Comparison of ENCODE assay signal across 8 mouse cellular contexts in the genomic region with DNA sequence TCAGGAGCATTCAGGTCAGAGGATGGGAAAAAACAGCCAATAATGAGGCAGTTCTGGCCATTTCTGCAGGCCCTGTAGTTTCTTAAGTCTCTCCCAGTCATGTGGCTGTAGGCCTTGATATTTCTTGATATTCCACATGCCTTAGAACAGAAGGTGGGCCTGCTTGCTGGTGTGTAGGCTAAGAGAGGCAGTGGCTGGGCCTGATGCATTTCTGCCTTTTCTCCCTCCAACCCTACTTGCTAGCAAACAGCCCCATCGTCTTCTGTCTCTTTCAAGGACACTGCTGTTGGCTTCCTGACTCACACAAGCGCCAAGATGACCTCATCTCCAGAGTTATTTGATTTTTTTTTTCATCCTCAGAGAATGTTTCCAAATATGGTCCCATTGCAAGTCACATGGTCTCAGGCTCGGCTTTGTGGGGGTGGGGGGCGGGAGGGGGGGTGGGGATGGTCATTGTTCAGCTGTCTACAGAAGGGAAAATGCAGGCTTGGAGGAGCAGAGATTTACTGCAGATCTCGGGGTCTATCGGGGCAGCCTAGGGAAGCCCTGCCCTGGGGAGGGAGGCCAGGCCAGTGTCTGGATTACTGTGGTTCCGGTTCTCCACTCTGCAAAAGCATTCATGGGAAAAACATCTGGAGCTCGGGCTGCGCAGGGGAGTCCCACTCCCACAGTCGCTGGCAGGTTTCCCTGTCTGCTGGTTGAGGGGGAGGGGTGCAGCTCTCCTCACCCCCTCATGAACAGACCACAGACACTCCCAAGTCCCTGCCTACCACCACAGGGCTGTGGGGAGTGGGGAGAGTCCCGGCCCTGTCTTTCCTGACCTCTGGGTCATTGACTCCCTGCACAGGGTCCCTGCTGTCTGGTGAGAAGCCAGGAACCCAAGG. TPM values are rescaled to one million over a fixed set of nuclear protein-coding genes. Genes with fewer than 3 reads are reported as not detected.
DNase-seq lines count a peak whose midpoint lies in the region; ATAC-seq and TF ChIP-seq lines count a peak whose summit lies in the region.

No protein-coding gene starts in this region.

- WGBS in embryonic facial prominence, embryonic 15.5 days: 7% methylated on average over 11 of the region's 11 CpGs
- WGBS in heart, embryonic 14.5 days: 3% methylated on average over 11 of the region's 11 CpGs
- WGBS in kidney, postnatal 0 days: 7% methylated on average over 10 of the region's 11 CpGs

- peak; percentile 89 for ATAC-seq in embryonic facial prominence, embryonic 15.5 days (ENCODE audit: insufficient number of reproducible peaks, low FRiP score, low TSS enrichment, low read depth)
- ATAC-seq in heart, embryonic 14.5 days (ENCODE audit: insufficient number of reproducible peaks, insufficient read depth, low FRiP score, low read depth): peak; percentile 80
- peak; percentile 77 for ATAC-seq in kidney, postnatal 0 days (replicated peaks; ENCODE audit: low FRiP score, low read depth)

- no peak overlapping the region for H3K9ac ChIP-seq in embryonic facial prominence, embryonic 15.5 days
- peak overlapping the region; percentile 70 for H3K9ac ChIP-seq in heart, embryonic 14.5 days (ENCODE audit: low read length)
- H3K9ac ChIP-seq in kidney, postnatal 0 days (ENCODE audit: low read depth, low read length): no peak overlapping the region

- H3K9me3 ChIP-seq in embryonic facial prominence, embryonic 15.5 days (replicated peaks): no peaks in the 10 kb centered on the region
- H3K9me3 ChIP-seq in heart, embryonic 14.5 days (ENCODE audit: control insufficient read depth, low read length): no peaks in the 10 kb centered on the region
- no peaks in the 10 kb centered on the region for H3K9me3 ChIP-seq in kidney, postnatal 0 days (replicated peaks; ENCODE audit: low read length)

- H3K27me3 ChIP-seq in embryonic facial prominence, embryonic 15.5 days: no peaks in the 10 kb centered on the region
- no peaks in the 10 kb centered on the region for H3K27me3 ChIP-seq in heart, embryonic 14.5 days (ENCODE audit: control insufficient read depth, insufficient read depth, low read length)
- H3K27me3 ChIP-seq in kidney, postnatal 0 days (ENCODE audit: insufficient read depth, low read length): no peaks in the 10 kb centered on the region
- no peaks in the 10 kb centered on the region for H3K27me3 ChIP-seq in testis, adult 2 months (ENCODE audit: control insufficient read depth, insufficient read depth, low read length)

- H3K36me3 ChIP-seq in embryonic facial prominence, embryonic 15.5 days: no peaks in the 10 kb centered on the region
- H3K36me3 ChIP-seq in heart, embryonic 14.5 days (ENCODE audit: control insufficient read depth, insufficient read depth, low read length): no peaks in the 10 kb centered on the region
- no peaks in the 10 kb centered on the region for H3K36me3 ChIP-seq in kidney, postnatal 0 days (ENCODE audit: insufficient read depth, low read length)
- no peaks in the 10 kb centered on the region for H3K36me3 ChIP-seq in testis, adult 2 months (ENCODE audit: control insufficient read depth, insufficient read depth, low read length)

- peak overlapping the region; percentile 97 for H3K27ac ChIP-seq in embryonic facial prominence, embryonic 15.5 days (replicated peaks)
- H3K27ac ChIP-seq in heart, embryonic 14.5 days (replicated peaks in 1 of 2; ENCODE audit: control insufficient read depth in 1 of 2, insufficient read depth in 1 of 2, low read depth in 2 of 2, low read length in 2 of 2): peak overlapping the region; percentile 98 to 100
- peak overlapping the region; percentile 81 for H3K27ac ChIP-seq in kidney, postnatal 0 days
- H3K27ac ChIP-seq in testis, adult 2 months (ENCODE audit: control insufficient read depth, insufficient read depth, low read depth, low read length): peak overlapping the region; percentile 93

- peak overlapping the region; percentile 6; the same call in 1 of the 2 replicates for H3K4me2 ChIP-seq in embryonic facial prominence, embryonic 15.5 days (replicated peaks)
- peak overlapping the region; percentile 44 for H3K4me2 ChIP-seq in heart, embryonic 14.5 days (ENCODE audit: low read length)
- H3K4me2 ChIP-seq in kidney, postnatal 0 days (ENCODE audit: low read length): no peak overlapping the region

- intact Hi-C loops in left cerebral cortex, postnatal 4 days (cut with DNase I): no loop called here

- no peak for TF ChIP-seq POLR2A in testis, adult 2 months (IDR thresholded peaks at IDR 0.05; ENCODE audit: control insufficient read depth, low read depth, low read length)

- peaks cover 58% of the 10 kb centered on the region for H3K4me1 ChIP-seq in embryonic facial prominence, embryonic 15.5 days
- peaks cover 48 to 52% of the 10 kb centered on the region in 2 experiments for H3K4me1 ChIP-seq in heart, embryonic 14.5 days (ENCODE audit: control insufficient read depth in 2 of 2, insufficient read depth in 2 of 2, low read length in 2 of 2)
- peaks cover 22% of the 10 kb centered on the region for H3K4me1 ChIP-seq in kidney, postnatal 0 days (replicated peaks; ENCODE audit: insufficient read depth, low read length)
- peaks cover 4% of the 10 kb centered on the region for H3K4me1 ChIP-seq in testis, adult 2 months (ENCODE audit: control insufficient read depth, insufficient read depth, low read length)

- DNase-seq in adrenal gland, adult 18-20 months (ENCODE audit: low spot score in 2 of 2): peak; percentile 45 to 52
- peak; percentile 95 for DNase-seq in kidney, postnatal 0 days (ENCODE audit: low spot score)
- DNase-seq in lung, postnatal 4 days: peak; percentile 70 to 83
- DNase-seq in thymus, postnatal 36 days: no peak
- no peak for DNase-seq in left cerebral cortex, postnatal 4 days

- H3K4me3 ChIP-seq in embryonic facial prominence, embryonic 15.5 days (replicated peaks): no peak overlapping the region
- H3K4me3 ChIP-seq in heart, embryonic 14.5 days (ENCODE audit: control insufficient read depth in 1 of 2, insufficient read depth in 1 of 2, low read depth in 1 of 2, low read length in 2 of 2): no peak overlapping the region
- no peak overlapping the region for H3K4me3 ChIP-seq in kidney, postnatal 0 days (replicated peaks; ENCODE audit: low read depth, low read length)
- H3K4me3 ChIP-seq in testis, adult 2 months (ENCODE audit: control insufficient read depth, low read depth, low read length): no peak overlapping the region

- TF ChIP-seq CTCF in kidney, postnatal 0 days (IDR thresholded peaks at IDR 0.05; ENCODE audit: low read depth): no peak
- TF ChIP-seq CTCF in testis, adult 2 months (IDR thresholded peaks at IDR 0.05; ENCODE audit: control insufficient read depth, insufficient read depth, insufficient replicate concordance, low read depth, low read length): no peak

RNA-seq across cellular contexts. Expression of gene Apol6, which starts 7.0 kb away (rescaled TPM):
- total RNA-seq in adrenal gland, adult 18-20 months (2021): 10 to 100 TPM; 11.1 to 65.3 TPM
- polyA plus RNA-seq in embryonic facial prominence, embryonic 15.5 days (2015; fragmentation: Nextera tagmentation; extraction: Ambion mirVana): 0.26 and 0.33 TPM in 2 replicates
- 0.19 TPM in 2 replicates for polyA plus RNA-seq in heart, embryonic 14.5 days (2014; fragmentation: Nextera tagmentation; extraction: Ambion mirVana)
- 0.08 TPM in 1 of 2 replicates, not detected in the other for polyA plus RNA-seq in kidney, postnatal 0 days (2015; fragmentation: Nextera tagmentation; extraction: Ambion mirVana)
- 0.64 and 0.68 TPM in 2 replicates for polyA plus RNA-seq in testis, adult 2 months (2012; rRNA removed)
- not detected for total RNA-seq in left cerebral cortex, postnatal 4 days (2021)

RNA-seq across cellular contexts. Expression of gene Mb, which starts 12.9 kb away (rescaled TPM):
- 1 to 10 TPM; 4.7 to 7.8 TPM for total RNA-seq in adrenal gland, adult 18-20 months (2021)
- polyA plus RNA-seq in embryonic facial prominence, embryonic 15.5 days (2015; fragmentation: Nextera tagmentation; extraction: Ambion mirVana): 5.8 and 6.9 TPM in 2 replicates
- 807 and 810 TPM in 2 replicates for polyA plus RNA-seq in heart, embryonic 14.5 days (2014; fragmentation: Nextera tagmentation; extraction: Ambion mirVana)
- 0.62 and 0.76 TPM in 2 replicates for polyA plus RNA-seq in kidney, postnatal 0 days (2015; fragmentation: Nextera tagmentation; extraction: Ambion mirVana)
- polyA plus RNA-seq in testis, adult 2 months (2012; rRNA removed): 0.43 and 0.58 TPM in 2 replicates
- not detected for total RNA-seq in left cerebral cortex, postnatal 4 days (2021)

Comparison
In these comparisons a context has a peak if more than half of its experiments do, and no peak if none do; other contexts are left out.
1. DNase-seq: peak in adrenal gland, adult 18-20 months (2 of 2), kidney, postnatal 0 days (single experiment) and lung, postnatal 4 days (2 of 2); none in thymus, postnatal 36 days (0 of 2) and left cerebral cortex, postnatal 4 days (single experiment).
2. RNA of gene Mb, which starts 12.9 kb away (polyA plus RNA-seq): 807 to 810 TPM in heart, embryonic 14.5 days; 5.8 to 6.9 TPM in embryonic facial prominence, embryonic 15.5 days, 0.62 to 0.76 TPM in kidney, postnatal 0 days and 0.43 to 0.58 TPM in testis, adult 2 months; every median in the first group is over 100 times any median in the second.
3. Peak in every context shown above with its lines, with median percentiles within 50 percentile points of each other: ATAC-seq and H3K27ac ChIP-seq.